Mouse (Mus musculus) myocyte (in vitro differentiated cells): ENCODE data around the gene Cacna1e. TPM values are rescaled to one million over a fixed set of nuclear protein-coding genes. Genes with fewer than 3 reads are reported as not detected.

ENCODE experiments used
- H3K27me3 ChIP-seq: one replicate; pipeline ENCODE4 v1.6.1; 2011; ENCODE audit not compliant: control insufficient read depth, insufficient read depth, insufficient read length
- H3K36me3 ChIP-seq: one replicate; pipeline ENCODE4 v1.6.1; 2011; ENCODE audit not compliant: control insufficient read depth, insufficient read depth
- H3K4me2 ChIP-seq: one replicate; pipeline ENCODE4 v1.6.1; 2011; ENCODE audit warnings: low read depth, control low read depth
- H3K4me3 ChIP-seq: one replicate; pipeline ENCODE4 v1.5.1; 2011; ENCODE audit warnings: mild to moderate bottlenecking, control low read depth, moderate library complexity
- H3K79me2 ChIP-seq: one replicate; pipeline ENCODE4 v1.6.1; 2011; ENCODE audit not compliant: control insufficient read depth, insufficient read depth
- H3ac ChIP-seq: one replicate; pipeline ENCODE4 v1.6.1; 2011; ENCODE audit not compliant: control insufficient read depth, insufficient read length
- CEBPB ChIP-seq: IDR thresholded peaks from 2 replicates; pipeline ENCODE4 v1.6.1; 2011; ENCODE audit warnings: mild to moderate bottlenecking, moderate library complexity; ENCODE audit not compliant: poor library complexity, insufficient read depth, severe bottlenecking
- E2F4 ChIP-seq: IDR thresholded peaks from one replicate; pipeline ENCODE4 v1.6.1; 2011; ENCODE audit warnings: mild to moderate bottlenecking, control low read depth, moderate library complexity; ENCODE audit not compliant: insufficient read depth
- MAX ChIP-seq: IDR thresholded peaks from one replicate; pipeline ENCODE4 v1.6.1; 2011; ENCODE audit warnings: low read depth, mild to moderate bottlenecking, control low read depth
- MYOD1 ChIP-seq, 3 experiments: IDR thresholded peaks; one replicate each; pipeline ENCODE4 v1.6.1; 2011; ENCODE audit warnings: control low read depth in 2 of 3, low read depth in 2 of 3, mild to moderate bottlenecking in 2 of 3, moderate library complexity in 1 of 3; ENCODE audit not compliant: insufficient read length in 2 of 3, control insufficient read depth in 1 of 3
- MYOG ChIP-seq, 3 experiments: IDR thresholded peaks; one replicate each; pipeline ENCODE4 v1.6.1; 2011; ENCODE audit warnings: control low read depth in 2 of 3, low read depth in 2 of 3, mild to moderate bottlenecking in 2 of 3; ENCODE audit not compliant: insufficient read length in 2 of 3, control insufficient read depth in 1 of 3, insufficient read depth in 1 of 3
- POLR2A ChIP-seq: IDR thresholded peaks from one replicate; pipeline ENCODE4 v1.6.1; 2011; ENCODE audit warnings: low read depth, mild to moderate bottlenecking, control low read depth, moderate library complexity; ENCODE audit not compliant: insufficient read length
- POLR2AphosphoS2 ChIP-seq: IDR thresholded peaks from one replicate; pipeline ENCODE4 v1.6.1; 2011; ENCODE audit warnings: low read depth, control low read depth; ENCODE audit not compliant: insufficient read length
- REST ChIP-seq: IDR thresholded peaks from one replicate; pipeline ENCODE4 v1.6.1; 2011; ENCODE audit warnings: mild to moderate bottlenecking, control low read depth, moderate library complexity; ENCODE audit not compliant: insufficient read depth, insufficient read length
- SRF ChIP-seq: IDR thresholded peaks from one replicate; pipeline ENCODE4 v1.6.1; 2011; ENCODE audit warnings: low read depth; ENCODE audit not compliant: control insufficient read depth, insufficient read length
- TCF12 ChIP-seq: IDR thresholded peaks from one replicate; pipeline ENCODE4 v1.6.1; 2011; ENCODE audit warnings: mild to moderate bottlenecking, control low read depth; ENCODE audit not compliant: poor library complexity, insufficient read depth, severe bottlenecking
- TCF3 ChIP-seq: IDR thresholded peaks from one replicate; pipeline ENCODE4 v1.6.1; 2011; ENCODE audit warnings: low read depth, control low read depth; ENCODE audit not compliant: insufficient read length
- USF1 ChIP-seq: IDR thresholded peaks from one replicate; pipeline ENCODE4 v1.6.1; 2011; ENCODE audit warnings: low read depth, mild to moderate bottlenecking, control low read depth, moderate library complexity
- polyA plus RNA-seq: library from polyadenylated mRNA; unstranded; fragments of >200 nt; fragmentation: generic; extraction: Trizol; gene quantifications from one replicate; pipeline ENCODE4 v1.2.1, GENCODE M21; 2012; ENCODE audit warnings: missing spikeins

Gene Cacna1e
- polyA plus RNA-seq, 1 experiment, result not detected

GRCm38 (mm10) chr1:154688876-154689665 is 195.2 kb downstream of the Cacna1e start:
- TF ChIP-seq REST, result no peak
- TF ChIP-seq POLR2AphosphoS2, result no peak
- TF ChIP-seq SRF, result no peak
- no peak for TF ChIP-seq MAX
- TF ChIP-seq TCF3, result no peak
- no peak for TF ChIP-seq TCF12
- TF ChIP-seq MYOD1 (IDR thresholded peaks at IDR 0.05; ENCODE audit: control insufficient read depth in 1 of 3, insufficient read length in 2 of 3, low read depth in 2 of 3), result no peak
- TF ChIP-seq CEBPB, result no peak
- no peak for TF ChIP-seq MYOG (IDR thresholded peaks at IDR 0.05; ENCODE audit: control insufficient read depth in 1 of 3, insufficient read depth in 1 of 3, insufficient read length in 2 of 3, low read depth in 2 of 3)
- no peak for TF ChIP-seq POLR2A
- TF ChIP-seq E2F4, result no peak
- no peak for TF ChIP-seq USF1
- no peak overlapping the region for H3ac ChIP-seq
- H3K4me2 ChIP-seq, result no peak overlapping the region
- no peaks in the 10 kb centered on the region for H3K79me2 ChIP-seq
- H3K36me3 ChIP-seq, result no peaks in the 10 kb centered on the region
- H3K4me3 ChIP-seq, result no peak overlapping the region
- H3K27me3 ChIP-seq, result no peaks in the 10 kb centered on the region

GRCm38 (mm10) chr1:154686861-154687260 is 197.4 kb downstream of the Cacna1e start:
- Histone ChIP-seq H3K27me3 (no peaks in the 10 kb centered on the region), H3K36me3 (no peaks in the 10 kb centered on the region), H3K79me2 (no peaks in the 10 kb centered on the region), H3ac (no peak overlapping the region), H3K4me2 (no peak overlapping the region), H3K4me3 (no peak overlapping the region)
- no peak for TF ChIP-seq POLR2A
- no peak for TF ChIP-seq MYOG (IDR thresholded peaks at IDR 0.05; ENCODE audit: control insufficient read depth in 1 of 3, insufficient read depth in 1 of 3, insufficient read length in 2 of 3, low read depth in 2 of 3)
- TF ChIP-seq MAX, result no peak
- TF ChIP-seq REST, result no peak
- no peak for TF ChIP-seq USF1
- TF ChIP-seq TCF12, result no peak
- no peak for TF ChIP-seq POLR2AphosphoS2
- no peak for TF ChIP-seq CEBPB
- no peak for TF ChIP-seq SRF
- TF ChIP-seq TCF3, result no peak
- TF ChIP-seq E2F4, result no peak
- TF ChIP-seq MYOD1 (IDR thresholded peaks at IDR 0.05; ENCODE audit: control insufficient read depth in 1 of 3, insufficient read length in 2 of 3, low read depth in 2 of 3), result no peak

GRCm38 (mm10) chr1:154683477-154684106 is 200.7 kb downstream of the Cacna1e start:
- no peak overlapping the region for H3K4me2 ChIP-seq
- H3K4me3 ChIP-seq, result no peak overlapping the region
- H3K36me3 ChIP-seq, result no peaks in the 10 kb centered on the region
- TF ChIP-seq CEBPB (no peak), SRF (no peak), MYOG (IDR thresholded peaks at IDR 0.05; ENCODE audit: control insufficient read depth in 1 of 3, insufficient read depth in 1 of 3, insufficient read length in 2 of 3, low read depth in 2 of 3) (no peak), MYOD1 (IDR thresholded peaks at IDR 0.05; ENCODE audit: control insufficient read depth in 1 of 3, insufficient read length in 2 of 3, low read depth in 2 of 3) (no peak), REST (no peak), POLR2AphosphoS2 (no peak), MAX (no peak), E2F4 (no peak), TCF12 (no peak), USF1 (no peak), POLR2A (no peak), TCF3 (no peak)
- no peaks in the 10 kb centered on the region for H3K27me3 ChIP-seq
- H3K79me2 ChIP-seq, result no peaks in the 10 kb centered on the region
- no peak overlapping the region for H3ac ChIP-seq

GRCm38 (mm10) chr1:154678989-154679388 is 205.3 kb downstream of the Cacna1e start:
- H3ac ChIP-seq, result no peak overlapping the region
- H3K4me3 ChIP-seq, result no peak overlapping the region
- no peaks in the 10 kb centered on the region for H3K79me2 ChIP-seq
- no peak for TF ChIP-seq E2F4
- TF ChIP-seq REST, result no peak
- TF ChIP-seq MYOG (IDR thresholded peaks at IDR 0.05; ENCODE audit: control insufficient read depth in 1 of 3, insufficient read depth in 1 of 3, insufficient read length in 2 of 3, low read depth in 2 of 3), result no peak
- TF ChIP-seq CEBPB, result no peak
- no peak for TF ChIP-seq TCF3
- no peak for TF ChIP-seq TCF12
- no peak for TF ChIP-seq MAX
- no peak for TF ChIP-seq MYOD1 (IDR thresholded peaks at IDR 0.05; ENCODE audit: control insufficient read depth in 1 of 3, insufficient read length in 2 of 3, low read depth in 2 of 3)
- TF ChIP-seq USF1, result no peak
- no peaks in the 10 kb centered on the region for H3K27me3 ChIP-seq
- no peak overlapping the region for H3K4me2 ChIP-seq
- H3K36me3 ChIP-seq, result no peaks in the 10 kb centered on the region
